Mouse (Mus musculus) MEL (cell line): ENCODE measurements around the gene Grin2d. TPM values are rescaled to one million over a fixed set of nuclear protein-coding genes. Genes with fewer than 3 reads are reported as not detected.

Source experiments
- DNase-seq: peaks from one replicate; pipeline ENCODE4 v3.0.0; 2011; ENCODE audit warnings: low read depth, low spot score
- H3K27ac ChIP-seq: 2 replicates; pipeline ENCODE4 v1.5.1; 2012; ENCODE audit warnings: low read depth, mild to moderate bottlenecking, control low read depth, low read length, moderate library complexity; ENCODE audit not compliant: control insufficient read depth
- H3K27me3 ChIP-seq, 2 experiments: fragments of 150-350 bp in 1 of 2; sonication (generic) in 1 of 2; 2 replicates each; pipeline ENCODE4 v1.6.1; 2012; ENCODE audit warnings: low read length in 2 of 2, mild to moderate bottlenecking in 2 of 2, improper control_type of control experiment in 1 of 2, moderate library complexity in 1 of 2; ENCODE audit not compliant: insufficient read depth in 2 of 2, control insufficient read depth in 1 of 2
- H3K36me3 ChIP-seq, 2 experiments: 2 replicates each; pipeline ENCODE4 v1.6.1; 2012 to 2014; ENCODE audit warnings: low read length in 2 of 2, improper control_type of control experiment in 1 of 2, inconsistent platforms in 1 of 2, mild to moderate bottlenecking in 1 of 2; ENCODE audit not compliant: insufficient read depth in 2 of 2, control insufficient read depth in 1 of 2
- H3K4me1 ChIP-seq, 2 experiments: fragments of 150-350 bp in 1 of 2; sonication (generic) in 1 of 2; 2 replicates each; pipeline ENCODE4 v1.6.1; 2012; ENCODE audit warnings: low read length in 2 of 2, improper control_type of control experiment in 1 of 2, mild to moderate bottlenecking in 1 of 2; ENCODE audit not compliant: insufficient read depth in 2 of 2, control insufficient read depth in 1 of 2
- H3K4me3 ChIP-seq, 2 experiments: fragments of 150-350 bp in 1 of 2; sonication (generic) in 1 of 2; 2 replicates each; pipeline ENCODE4 v1.5.1; 2012; ENCODE audit warnings: low read depth in 2 of 2, low read length in 2 of 2, mild to moderate bottlenecking in 2 of 2, moderate library complexity in 2 of 2, control low read depth in 1 of 2, improper control_type of control experiment in 1 of 2; ENCODE audit not compliant: control insufficient read depth in 1 of 2, insufficient read depth in 1 of 2
- H3K79me2 ChIP-seq: 2 replicates; pipeline ENCODE4 v1.6.1; 2012; ENCODE audit warnings: mild to moderate bottlenecking, low read length, moderate library complexity; ENCODE audit not compliant: control insufficient read depth, poor library complexity, insufficient read depth
- H3K9ac ChIP-seq: 2 replicates; pipeline ENCODE4 v1.6.1; 2012; ENCODE audit warnings: low read depth, mild to moderate bottlenecking, control low read depth, low read length, moderate library complexity; ENCODE audit not compliant: control insufficient read depth, poor library complexity, severe bottlenecking
- H3K9me3 ChIP-seq: fragments of 150-350 bp; sonication (generic); replicated peaks from 2 replicates; pipeline ENCODE4 v1.6.1; 2012; ENCODE audit warnings: mild to moderate bottlenecking, low read length, improper control_type of control experiment, moderate library complexity; ENCODE audit not compliant: insufficient read depth
- BHLHE40 ChIP-seq: IDR thresholded peaks from 2 replicates; pipeline ENCODE4 v1.6.1; 2012; ENCODE audit warnings: low read depth, mild to moderate bottlenecking, inconsistent platforms, low read length, improper control_type of control experiment, borderline replicate concordance
- CHD1 ChIP-seq: IDR thresholded peaks from 2 replicates; pipeline ENCODE4 v1.6.1; 2012; ENCODE audit warnings: low read depth, mild to moderate bottlenecking, inconsistent platforms, low read length, improper control_type of control experiment
- CTCF ChIP-seq, 3 experiments: IDR thresholded peaks in 2 of 3; conservative IDR thresholded peaks in 1 of 3; 2 replicates each; pipeline ENCODE4 v1.5.1; 2011 to 2012; ENCODE audit warnings: low read length in 3 of 3, low read depth in 2 of 3, mild to moderate bottlenecking in 2 of 3, improper control_type of control experiment in 1 of 3, inconsistent platforms in 1 of 3, mixed read lengths in 1 of 3, moderate library complexity in 1 of 3; ENCODE audit not compliant: control insufficient read depth in 1 of 3, insufficient read depth in 1 of 3, poor library complexity in 1 of 3, severe bottlenecking in 1 of 3
- E2F4 ChIP-seq: IDR thresholded peaks from 2 replicates; pipeline ENCODE4 v1.6.1; 2011; ENCODE audit warnings: low read depth, low read length, improper control_type of control experiment, borderline replicate concordance
- EP300 ChIP-seq, 2 experiments: IDR thresholded peaks; 2 replicates each; pipeline ENCODE4 v1.6.1; 2011; ENCODE audit warnings: improper control_type of control experiment in 2 of 2, low read length in 2 of 2, low read depth in 1 of 2, mild to moderate bottlenecking in 1 of 2
- ETS1 ChIP-seq: IDR thresholded peaks from 2 replicates; pipeline ENCODE4 v1.6.1; 2012; ENCODE audit warnings: low read depth, mild to moderate bottlenecking, inconsistent platforms, low read length, improper control_type of control experiment, moderate library complexity
- GATA1 ChIP-seq: IDR thresholded peaks from 2 replicates; pipeline ENCODE4 v1.6.1; 2011; ENCODE audit warnings: low read depth, low read length, improper control_type of control experiment
- KAT2A ChIP-seq: conservative IDR thresholded peaks from 2 replicates; pipeline ENCODE4 v1.6.1; 2012; ENCODE audit warnings: low read depth, low read length, improper control_type of control experiment, inconsistent platforms
- MAFK ChIP-seq: IDR thresholded peaks from 2 replicates; pipeline ENCODE4 v1.6.1; 2011; ENCODE audit warnings: low read depth, mild to moderate bottlenecking, low read length, improper control_type of control experiment, borderline replicate concordance
- MAX ChIP-seq: IDR thresholded peaks from 2 replicates; pipeline ENCODE4 v1.6.1; 2011; ENCODE audit warnings: low read length, improper control_type of control experiment
- MAZ ChIP-seq: IDR thresholded peaks from 2 replicates; pipeline ENCODE4 v1.6.1; 2012; ENCODE audit warnings: low read depth, mild to moderate bottlenecking, inconsistent platforms, low read length, improper control_type of control experiment
- MEF2A ChIP-seq: IDR thresholded peaks from 2 replicates; pipeline ENCODE4 v1.6.1; 2014; ENCODE audit warnings: low read depth, mild to moderate bottlenecking, inconsistent platforms, low read length, improper control_type of control experiment; ENCODE audit not compliant: poor library complexity, insufficient replicate concordance, severe bottlenecking; ENCODE audit errors: extremely low read depth
- MXI1 ChIP-seq: IDR thresholded peaks from 2 replicates; pipeline ENCODE4 v1.6.1; 2011; ENCODE audit warnings: mild to moderate bottlenecking, low read depth, low read length, improper control_type of control experiment
- MYC ChIP-seq: IDR thresholded peaks from 2 replicates; pipeline ENCODE4 v1.6.1; 2011; ENCODE audit warnings: low read depth, mild to moderate bottlenecking, low read length, improper control_type of control experiment, moderate library complexity
- NELFE ChIP-seq: IDR thresholded peaks from 2 replicates; pipeline ENCODE4 v1.6.1; 2011; ENCODE audit warnings: low read depth, low read length, improper control_type of control experiment
- NRF1 ChIP-seq: IDR thresholded peaks from 2 replicates; pipeline ENCODE4 v1.6.1; 2014; ENCODE audit warnings: low read depth, mild to moderate bottlenecking, inconsistent platforms, low read length, improper control_type of control experiment, moderate library complexity; ENCODE audit not compliant: poor library complexity, insufficient read depth, severe bottlenecking
- POLR2A ChIP-seq, 2 experiments: IDR thresholded peaks; 2 replicates each; pipeline ENCODE4 v1.6.1; 2011 to 2012; ENCODE audit warnings: low read length in 2 of 2, mild to moderate bottlenecking in 2 of 2, control low read depth in 1 of 2, improper control_type of control experiment in 1 of 2, low read depth in 1 of 2, moderate library complexity in 1 of 2; ENCODE audit not compliant: control insufficient read depth in 1 of 2, insufficient read depth in 1 of 2, poor library complexity in 1 of 2
- POLR2AphosphoS2 ChIP-seq: IDR thresholded peaks from 2 replicates; pipeline ENCODE4 v1.6.1; 2011; ENCODE audit warnings: low read length, improper control_type of control experiment
- POLR2AphosphoS5 ChIP-seq: IDR thresholded peaks from 2 replicates; pipeline ENCODE4 v1.6.1; 2012; ENCODE audit warnings: low read depth, borderline replicate concordance, mild to moderate bottlenecking, inconsistent platforms, low read length, moderate library complexity, mixed read lengths
- RAD21 ChIP-seq: IDR thresholded peaks from 2 replicates; pipeline ENCODE4 v1.6.1; 2011; ENCODE audit warnings: mild to moderate bottlenecking, low read depth, low read length, improper control_type of control experiment
- RCOR1 ChIP-seq: IDR thresholded peaks from 2 replicates; pipeline ENCODE4 v1.6.1; 2012; ENCODE audit warnings: low read depth, mild to moderate bottlenecking, inconsistent platforms, low read length, improper control_type of control experiment
- SIN3A ChIP-seq: IDR thresholded peaks from 2 replicates; pipeline ENCODE4 v1.6.1; 2012; ENCODE audit warnings: low read length, improper control_type of control experiment, inconsistent platforms
- TAL1 ChIP-seq: IDR thresholded peaks from 2 replicates; pipeline ENCODE4 v1.6.1; 2012; ENCODE audit warnings: mild to moderate bottlenecking, inconsistent platforms, low read length, moderate library complexity, mixed read lengths
- TBP ChIP-seq: IDR thresholded peaks from 2 replicates; pipeline ENCODE4 v1.8.0; 2011; ENCODE audit warnings: low read depth, low read length, improper control_type of control experiment
- TCF12 ChIP-seq: IDR thresholded peaks from 2 replicates; pipeline ENCODE4 v1.6.1; 2014; ENCODE audit warnings: low read depth, mild to moderate bottlenecking, inconsistent platforms, low read length, improper control_type of control experiment, moderate library complexity
- USF1 ChIP-seq: IDR thresholded peaks from 2 replicates; pipeline ENCODE4 v1.6.1; 2014; ENCODE audit warnings: low read depth, mild to moderate bottlenecking, inconsistent platforms, low read length, improper control_type of control experiment, moderate library complexity
- ZC3H11A ChIP-seq: IDR thresholded peaks from 2 replicates; pipeline ENCODE4 v1.6.1; 2012; ENCODE audit warnings: low read depth, mild to moderate bottlenecking, inconsistent platforms, low read length, improper control_type of control experiment
- ZKSCAN1 ChIP-seq: IDR thresholded peaks from 2 replicates; pipeline ENCODE4 v1.6.1; 2012; ENCODE audit warnings: low read depth, mild to moderate bottlenecking, inconsistent platforms, low read length, improper control_type of control experiment, moderate library complexity
- ZNF384 ChIP-seq: IDR thresholded peaks from 2 replicates; pipeline ENCODE4 v1.6.1; 2012; ENCODE audit warnings: low read depth, mild to moderate bottlenecking, inconsistent platforms, low read length, improper control_type of control experiment
- polyA plus RNA-seq, 2 experiments: library from polyadenylated mRNA; stranded (reverse) in 1 of 2; unstranded in 1 of 2; fragments of >175 nt in 1 of 2; fragments of >200 nt in 1 of 2; gene quantifications; 2 replicates each; pipeline versions ENCODE4 v1.2.1 to v1.2.4; 2012; ENCODE audit warnings: low replicate concordance in 2 of 2, low read depth in 1 of 2; ENCODE audit not compliant: insufficient read length in 2 of 2, insufficient read depth in 1 of 2, missing spikeins in 1 of 2
- total RNA-seq: library from RNA; depleted of rRNA; stranded (reverse); fragments of 300-350 nt; gene quantifications from 2 replicates; pipeline ENCODE4 v1.2.3, GENCODE M21; 2012

The Grin2d gene
- total and polyA plus RNA-seq, 3 experiments = 0.19 to 0.57 TPM; not detected in 1

DNA sequence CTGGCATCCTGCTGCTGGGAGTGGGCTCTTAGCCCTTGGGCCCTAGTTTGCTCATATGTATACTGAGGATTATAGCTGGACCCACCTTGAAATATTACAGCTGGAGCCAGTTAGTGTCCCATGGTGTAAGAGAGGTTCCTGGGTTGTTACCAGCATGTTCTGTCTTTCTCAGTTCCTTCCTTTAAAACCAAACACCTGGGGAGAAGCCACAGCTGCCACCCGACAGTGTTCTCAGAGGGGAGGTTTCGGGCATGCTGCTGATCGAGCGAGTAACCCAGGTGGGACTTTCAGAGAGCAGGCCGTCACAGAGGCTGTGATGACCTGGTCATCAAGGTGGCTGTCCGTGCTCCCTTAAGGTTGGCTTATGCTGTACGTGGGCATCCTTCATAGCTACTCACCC is 1.3 kb downstream of the Grin2d start:
- no peak overlapping the region for H3K4me3 ChIP-seq
- H3K79me2 ChIP-seq = peaks cover 11% of the 10 kb centered on the region
- TF ChIP-seq MAX (no peak), POLR2AphosphoS5 (no peak), EP300 (IDR thresholded peaks at IDR 0.05; ENCODE audit: low read depth in 1 of 2, low read length in 2 of 2) (no peak), CTCF (IDR thresholded peaks at IDR 0.05 in 2 of 3, conservative IDR thresholded peaks at IDR 0.05 in 1 of 3; ENCODE audit: control insufficient read depth in 1 of 3, insufficient read depth in 1 of 3, low read depth in 2 of 3, low read length in 3 of 3, poor library complexity in 1 of 3, severe bottlenecking in 1 of 3) (no peak), MAFK (no peak), TAL1 (no peak), TCF12 (no peak), E2F4 (no peak), ETS1 (no peak), MAZ (no peak), GATA1 (no peak), USF1 (no peak), MYC (no peak), KAT2A (no peak), POLR2AphosphoS2 (no peak), CHD1 (no peak), ZNF384 (no peak), NRF1 (no peak), RCOR1 (no peak), BHLHE40 (no peak)
- no peaks in the 10 kb centered on the region for H3K9me3 ChIP-seq
- peaks cover 2 to 5% of the 10 kb centered on the region in 2 experiments; a peak in 1 of 4 replicates for H3K36me3 ChIP-seq
- no peak for DNase-seq
- H3K4me1 ChIP-seq = peaks cover 0 to 7% of the 10 kb centered on the region in 2 experiments; a peak in 2 of 4 replicates
- no peak overlapping the region for H3K27ac ChIP-seq
- no peak overlapping the region for H3K9ac ChIP-seq
- no peaks in the 10 kb centered on the region for H3K27me3 ChIP-seq

DNA sequence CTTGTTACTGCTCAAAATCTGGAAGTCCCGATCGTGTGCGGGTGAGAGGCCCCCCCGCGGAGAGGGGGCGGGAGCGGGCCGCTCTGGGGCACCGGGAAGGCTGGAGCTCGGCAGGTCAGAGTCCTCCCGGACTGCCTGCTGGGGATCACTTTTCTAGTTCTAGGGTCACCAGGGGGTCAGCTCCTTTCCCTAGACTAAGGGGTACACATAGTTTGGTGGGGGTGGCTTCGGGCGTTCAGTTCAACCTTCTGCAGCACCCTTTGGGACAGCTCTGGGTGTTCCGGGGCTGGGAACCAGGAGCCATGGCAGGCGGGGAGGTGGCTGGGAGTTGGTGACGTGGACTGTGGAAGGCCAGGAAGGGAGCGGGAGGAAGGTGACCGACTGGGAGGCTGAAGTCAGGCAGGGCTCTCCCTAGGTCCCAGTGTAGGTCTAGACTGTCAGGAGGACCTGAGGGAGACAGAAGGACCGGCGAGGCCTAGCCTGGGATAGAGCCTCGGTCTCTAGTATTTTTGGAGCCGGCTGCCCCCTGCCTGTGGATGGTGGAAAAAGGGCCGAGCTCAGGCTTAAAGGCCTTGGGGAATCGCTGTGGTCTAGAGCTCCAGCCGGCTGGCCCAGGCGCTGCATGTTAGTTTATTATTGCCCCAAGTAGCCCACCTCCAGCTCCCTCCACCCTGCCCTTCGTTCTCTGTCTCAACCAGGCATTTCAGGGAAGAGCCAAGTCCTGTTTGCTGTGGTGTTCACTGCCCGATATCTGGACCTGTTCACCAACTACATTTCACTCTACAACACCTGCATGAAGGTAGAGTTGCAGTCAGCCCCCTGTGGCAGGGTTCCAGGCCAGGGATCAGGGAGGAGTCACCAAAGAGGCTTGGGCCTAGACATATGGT is 4.9 kb downstream of the Grin2d start:
- Histone ChIP-seq H3K4me1 (peaks cover 0 to 7% of the 10 kb centered on the region in 2 experiments; a peak in 2 of 4 replicates), H3K4me3 (peak overlapping the region; percentile 76 to 86), H3K36me3 (peaks cover 2% of the 10 kb centered on the region in 2 experiments; a peak in 2 of 4 replicates), H3K9me3 (no peaks in the 10 kb centered on the region), H3K27me3 (no peaks in the 10 kb centered on the region; a peak in 1 of 4 replicates), H3K79me2 (peaks cover 11% of the 10 kb centered on the region), H3K9ac (peak overlapping the region; percentile 97), H3K27ac (peak overlapping the region; percentile 46)
- peak; percentile 53 for DNase-seq
- TF ChIP-seq CTCF (IDR thresholded peaks at IDR 0.05 in 2 of 3, conservative IDR thresholded peaks at IDR 0.05 in 1 of 3; ENCODE audit: control insufficient read depth in 1 of 3, insufficient read depth in 1 of 3, low read depth in 2 of 3, low read length in 3 of 3, poor library complexity in 1 of 3, severe bottlenecking in 1 of 3) (peak in 1 of 3 experiments; percentile 21; a peak in 2 of 6 replicates), RAD21 (no peak), MAX (0 out of 2 replicates have a peak, but pooled peaks have one; percentile 19), BHLHE40 (no peak), USF1 (no peak), SIN3A (peak; percentile 70; the same call in 1 of the 2 replicates), NELFE (no peak; the same call in none of the 2 replicates), ZKSCAN1 (no peak), POLR2AphosphoS2 (no peak; the same call in 1 of the 2 replicates), MAZ (0 out of 2 replicates have a peak, but pooled peaks have one; percentile 46), POLR2A (IDR thresholded peaks at IDR 0.05; ENCODE audit: control insufficient read depth in 1 of 2, insufficient read depth in 1 of 2, low read depth in 1 of 2, low read length in 2 of 2, poor library complexity in 1 of 2) (no peak; a peak in 2 of 4 replicates), MEF2A (no peak), TAL1 (no peak), ZC3H11A (no peak), TBP (0 out of 2 replicates have a peak, but pooled peaks have one; percentile 20), MXI1 (peak; percentile 58)
